Mouse (Mus musculus) heart, adult 2 months (tissue): ENCODE measurements around the gene Pla1a. TPM values are rescaled to one million over a fixed set of nuclear protein-coding genes. Genes with fewer than 3 reads are reported as not detected.

Experiments
- DNase-seq, 2 experiments: peaks; one replicate each; pipeline ENCODE4 v3.0.0; 2021
- H3K27ac ChIP-seq: fragments of 200-600 bp; 2 replicates; pipeline ENCODE4 v1.8.1; 2022
- H3K27me3 ChIP-seq: fragments of 200-500 bp; 2 replicates; pipeline ENCODE4 v1.6.1; 2012; ENCODE audit warnings: mild to moderate bottlenecking, low read length, inconsistent platforms, mixed read lengths; ENCODE audit not compliant: control insufficient read depth, insufficient read depth
- H3K36me3 ChIP-seq: fragments of 200-500 bp; 2 replicates; pipeline ENCODE4 v1.6.1; 2012; ENCODE audit warnings: low read length, inconsistent platforms; ENCODE audit not compliant: control insufficient read depth, insufficient read depth
- H3K4me1 ChIP-seq: fragments of 200-500 bp; 2 replicates; pipeline ENCODE4 v1.6.1; 2011; ENCODE audit warnings: low read length; ENCODE audit not compliant: control insufficient read depth, insufficient read depth
- H3K4me3 ChIP-seq: fragments of 200-600 bp; 2 replicates; pipeline ENCODE4 v1.8.1; 2022
- H3K79me2 ChIP-seq: fragments of 200-500 bp; replicated peaks from 2 replicates; pipeline ENCODE4 v1.6.1; 2012; ENCODE audit warnings: mild to moderate bottlenecking, inconsistent platforms, low read length, moderate library complexity, mixed read lengths; ENCODE audit not compliant: control insufficient read depth, insufficient read depth
- H3K9ac ChIP-seq: fragments of 200-500 bp; 2 replicates; pipeline ENCODE4 v1.6.1; 2012; ENCODE audit warnings: low read depth, mild to moderate bottlenecking, control low read depth, inconsistent platforms, low read length, mixed read lengths
- CTCF ChIP-seq: fragments of 200-600 bp; IDR thresholded peaks from 2 replicates; pipeline ENCODE4 v1.8.1; 2022; ENCODE audit warnings: antibody characterized with exemption, mild to moderate bottlenecking, moderate library complexity
- EP300 ChIP-seq: fragments of 200-500 bp; IDR thresholded peaks from 2 replicates; pipeline ENCODE4 v1.6.1; 2011; ENCODE audit warnings: low read depth, low read length, control low read depth; ENCODE audit not compliant: insufficient read depth
- POLR2A ChIP-seq: fragments of 200-500 bp; IDR thresholded peaks from 2 replicates; pipeline ENCODE4 v1.6.1; 2011; ENCODE audit warnings: mild to moderate bottlenecking, low read depth, low read length, control low read depth; ENCODE audit not compliant: insufficient read depth
- WGBS: fragments of 180-500 bp; shearing (Covaris S2); methylation state at CpG from one replicate; pipeline ENCODE4 v1.1.7; 2018; 5-methylcytosine and 5-hydroxymethylcytosine counted together
- intact Hi-C: fragments of 180-260 bp; cut with DNase I; formaldehyde crosslinking; loops from one replicate; pipeline ENCODE4 v1.15.1; 2025
- polyA plus RNA-seq: library from polyadenylated mRNA; depleted of rRNA; stranded (reverse); fragments of >200 nt; gene quantifications from 2 replicates; pipeline ENCODE4 v1.2.3, GENCODE M21; 2012
- total RNA-seq, 2 experiments: library from RNA; stranded (reverse); gene quantifications; 2 replicates each; pipeline ENCODE4 v1.2.3; 2021

The Pla1a gene
- total and polyA plus RNA-seq, 3 experiments = 6.8 to 9.6 (median 8.8) TPM

GRCm38 (mm10) chr16:38370633-38371374 is 62.1 kb downstream of the Pla1a start:
- Histone ChIP-seq H3K4me3 (no peak overlapping the region; the same call in 1 of the 2 replicates), H3K4me1 (peaks cover 16% of the 10 kb centered on the region), H3K9ac (no peak overlapping the region), H3K27ac (peak overlapping the region; percentile 53), H3K27me3 (no peaks in the 10 kb centered on the region), H3K36me3 (peaks cover 7% of the 10 kb centered on the region), H3K79me2 (no peaks in the 10 kb centered on the region)
- TF ChIP-seq CTCF (no peak), POLR2A (no peak), EP300 (0 out of 2 replicates have a peak, but pooled peaks have one; percentile 37)
- 53% methylated on average over 8 of the region's 8 CpGs for WGBS
- intact Hi-C loops = no loop called here
- DNase-seq = peak in 1 of 2 experiments; percentile 42

GRCm38 (mm10) chr16:38369992-38370484 is 62.9 kb downstream of the Pla1a start:
- H3K27ac ChIP-seq = peak overlapping the region; percentile 53

GRCm38 (mm10) chr16:38369431-38369830 is 63.5 kb downstream of the Pla1a start:
- no peak for TF ChIP-seq CTCF
- H3K4me1 ChIP-seq = peaks cover 11% of the 10 kb centered on the region
- peak overlapping the region; percentile 9; the same call in 1 of the 2 replicates for H3K27ac ChIP-seq
- WGBS = 74% methylated on average over 8 of the region's 8 CpGs
- no peaks in the 10 kb centered on the region for H3K79me2 ChIP-seq
- H3K27me3 ChIP-seq = no peaks in the 10 kb centered on the region
- no peak for DNase-seq
- no peak overlapping the region for H3K4me3 ChIP-seq
- H3K9ac ChIP-seq = no peak overlapping the region
- intact Hi-C loops = no loop called here
- H3K36me3 ChIP-seq = peaks cover 7% of the 10 kb centered on the region

More at GRCm38 (mm10) chr16:38369992-38370484, 62.9 kb downstream of the Pla1a start:
- DNase-seq = no peak
- Histone ChIP-seq H3K9ac (peak overlapping the region; percentile 23; the same call in 1 of the 2 replicates), H3K79me2 (no peaks in the 10 kb centered on the region), H3K36me3 (peaks cover 7% of the 10 kb centered on the region), H3K4me3 (no peak overlapping the region), H3K27me3 (no peaks in the 10 kb centered on the region), H3K4me1 (peaks cover 14% of the 10 kb centered on the region)
- 47% methylated on average over 4 of the region's 4 CpGs for WGBS
- no peak for TF ChIP-seq CTCF
- intact Hi-C loops = no loop called here

GRCm38 (mm10) chr16:38369000-38369399 is 63.9 kb downstream of the Pla1a start:
- Histone ChIP-seq H3K36me3 (peaks cover 7% of the 10 kb centered on the region), H3K27ac (no peak overlapping the region; the same call in 1 of the 2 replicates), H3K79me2 (no peaks in the 10 kb centered on the region), H3K27me3 (no peaks in the 10 kb centered on the region), H3K9ac (no peak overlapping the region), H3K4me3 (no peak overlapping the region), H3K4me1 (peaks cover 11% of the 10 kb centered on the region)
- 70% methylated on average over 7 of the region's 7 CpGs for WGBS
- no peak for DNase-seq
- TF ChIP-seq CTCF (no peak), POLR2A (no peak)
- intact Hi-C loops = no loop called here

- H3K36me3 ChIP-seq = peaks cover 7% of the 10 kb centered on the region
- intact Hi-C loops = no loop called here
- H3K27ac ChIP-seq = peak overlapping the region; percentile 15; the same call in 1 of the 2 replicates
- H3K27me3 ChIP-seq = no peaks in the 10 kb centered on the region
- TF ChIP-seq CTCF = no peak
- no peak for TF ChIP-seq POLR2A
- TF ChIP-seq EP300 = no peak
- H3K79me2 ChIP-seq = no peaks in the 10 kb centered on the region
- peaks cover 11% of the 10 kb centered on the region for H3K4me1 ChIP-seq
- WGBS = 10% methylated on average over 10 of the region's 10 CpGs
- 0 out of 2 replicates have a peak overlapping the region, but pooled peaks have one; percentile 18 for H3K4me3 ChIP-seq
- DNase-seq = peak; percentile 46 to 58
- peak overlapping the region; percentile 46; the same call in 1 of the 2 replicates for H3K9ac ChIP-seq
These were observed 64.6 kb downstream of the Pla1a start for GRCm38 (mm10) chr16:38368336-38368735.

GRCm38 (mm10) chr16:38366231-38366630 is 66.7 kb downstream of the Pla1a start:
- peak overlapping the region; percentile 56 for H3K4me3 ChIP-seq
- no peaks in the 10 kb centered on the region for H3K27me3 ChIP-seq
- H3K4me1 ChIP-seq = peaks cover 15% of the 10 kb centered on the region
- peaks cover 7% of the 10 kb centered on the region for H3K36me3 ChIP-seq
- no peak for TF ChIP-seq POLR2A
- TF ChIP-seq CTCF = no peak
- TF ChIP-seq EP300 = no peak
- 55% methylated on average over 4 of the region's 4 CpGs for WGBS
- no peaks in the 10 kb centered on the region for H3K79me2 ChIP-seq
- intact Hi-C loops = no loop called here
- DNase-seq = no peak
- H3K9ac ChIP-seq = peak overlapping the region; percentile 6; the same call in 1 of the 2 replicates
- no peak overlapping the region; the same call in 1 of the 2 replicates for H3K27ac ChIP-seq
